Mouse (Mus musculus) intestine, postnatal 0 days (tissue): ENCODE measurements around the gene Fig4. TPM values are rescaled to one million over a fixed set of nuclear protein-coding genes. Genes with fewer than 3 reads are reported as not detected.

Experiments used
- ATAC-seq: fragments of 200-750 bp; cut with Nextera tagmentation; 2 replicates; pipeline ENCODE4 v1.8.0; 2017; ENCODE audit warnings: mild to moderate bottlenecking, moderate TSS enrichment, moderate library complexity
- H3K27ac ChIP-seq: fragments of 300-500 bp; sonication (generic); 2 replicates; pipeline ENCODE4 v1.5.1; 2014; ENCODE audit warnings: mild to moderate bottlenecking, low read depth, low read length, moderate library complexity
- H3K27me3 ChIP-seq: fragments of 300-500 bp; sonication (generic); replicated peaks from 2 replicates; pipeline ENCODE4 v1.6.1; 2014; ENCODE audit warnings: low read length, mixed read lengths; ENCODE audit not compliant: control insufficient read depth, insufficient read depth
- H3K36me3 ChIP-seq: fragments of 300-500 bp; sonication (generic); 2 replicates; pipeline ENCODE4 v1.6.1; 2014; ENCODE audit warnings: mild to moderate bottlenecking, moderate library complexity; ENCODE audit not compliant: control insufficient read depth, insufficient read depth
- H3K4me1 ChIP-seq: fragments of 300-500 bp; sonication (generic); replicated peaks from 2 replicates; pipeline ENCODE4 v1.6.1; 2014; ENCODE audit warnings: antibody characterized with exemption, low read length, mixed read lengths; ENCODE audit not compliant: control insufficient read depth, insufficient read depth
- H3K4me2 ChIP-seq: fragments of 300-500 bp; sonication (generic); replicated peaks from 2 replicates; pipeline ENCODE4 v1.6.1; 2014; ENCODE audit warnings: low read depth, mild to moderate bottlenecking, moderate library complexity
- H3K4me3 ChIP-seq: fragments of 300-500 bp; sonication (generic); 2 replicates; pipeline ENCODE4 v1.5.1; 2014; ENCODE audit warnings: low read depth, low read length
- H3K9ac ChIP-seq: fragments of 300-500 bp; sonication (generic); 2 replicates; pipeline ENCODE4 v1.6.1; 2014; ENCODE audit warnings: mild to moderate bottlenecking, low read depth, low read length
- H3K9me3 ChIP-seq: fragments of 300-500 bp; sonication (generic); 2 replicates; pipeline ENCODE4 v1.6.1; 2016; ENCODE audit warnings: mixed run types; ENCODE audit not compliant: control insufficient read depth
- CTCF ChIP-seq: sonication (generic); IDR thresholded peaks from 2 replicates; pipeline ENCODE4 v1.5.1; 2016; ENCODE audit warnings: low read depth, mild to moderate bottlenecking, control low read depth, antibody characterized with exemption, moderate library complexity
- WGBS: fragments of 180-500 bp; shearing (Covaris S2); extraction: QIAGEN DNeasy Blood & Tissue Kit; methylation state at CpG from one replicate; pipeline ENCODE4 v1.1.7; 2014; 5-methylcytosine and 5-hydroxymethylcytosine counted together
- polyA plus RNA-seq: library from polyadenylated mRNA; unstranded; fragments of >200 nt; fragmentation: Nextera tagmentation; extraction: Ambion mirVana; gene quantifications from 2 replicates; pipeline ENCODE4 v1.2.1, GENCODE M21; 2015

Fig4 gene
- polyA plus RNA-seq, 1 experiment from 2014 or later: 10.6 TPM

DNA sequence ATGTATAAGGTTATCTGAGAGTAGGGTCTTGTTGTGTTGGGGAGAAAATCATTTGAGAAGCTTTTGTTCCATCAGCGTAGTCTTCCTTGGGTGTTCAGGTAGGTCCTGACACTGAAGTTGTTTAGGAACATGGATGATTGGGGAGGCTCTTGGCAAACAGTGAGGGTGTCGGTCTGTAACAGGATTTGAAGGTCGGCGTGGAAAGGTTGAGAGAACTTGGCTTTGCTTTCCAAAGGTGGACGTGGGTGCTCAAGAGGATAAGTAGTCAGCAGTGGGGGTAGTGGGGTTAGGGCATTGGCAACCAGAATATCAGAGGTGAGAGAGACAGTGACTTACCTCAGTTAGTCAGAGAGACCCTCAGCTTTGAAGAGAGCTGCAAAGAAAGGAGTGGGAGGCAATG, 136.9 kb downstream of the Fig4 start:
- no peak overlapping the region for H3K9ac ChIP-seq
- no peaks in the 10 kb centered on the region for H3K36me3 ChIP-seq
- 84% methylated on average over 5 of the region's 5 CpGs for WGBS
- H3K27me3 ChIP-seq: no peaks in the 10 kb centered on the region
- H3K4me3 ChIP-seq: no peak overlapping the region
- H3K27ac ChIP-seq: no peak overlapping the region
- H3K9me3 ChIP-seq: no peaks in the 10 kb centered on the region
- H3K4me2 ChIP-seq: no peak overlapping the region
- no peaks in the 10 kb centered on the region for H3K4me1 ChIP-seq
- no peak for ATAC-seq
- no peak for TF ChIP-seq CTCF

DNA sequence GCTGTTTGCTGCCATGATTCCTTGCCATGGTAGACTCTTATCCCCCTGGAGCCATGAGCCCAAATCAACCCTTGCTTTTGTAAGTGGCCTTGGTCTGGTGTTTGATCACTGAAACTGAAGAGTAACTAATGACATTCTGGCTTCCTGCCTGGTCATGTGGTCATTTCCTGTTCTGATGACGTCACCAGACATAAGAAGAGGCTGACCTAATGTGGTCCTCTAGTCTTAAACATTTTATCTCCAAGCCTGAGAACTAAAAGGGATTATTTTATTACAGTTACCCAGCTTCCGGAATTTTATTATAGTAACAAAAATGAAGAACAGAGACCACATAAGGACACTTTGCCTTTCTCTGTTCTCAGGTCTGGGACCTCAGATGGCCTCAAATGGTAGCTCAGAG, 140.0 kb downstream of the Fig4 start:
- Histone ChIP-seq H3K4me3 (no peak overlapping the region), H3K27ac (no peak overlapping the region), H3K27me3 (no peaks in the 10 kb centered on the region), H3K9ac (no peak overlapping the region), H3K9me3 (no peaks in the 10 kb centered on the region), H3K36me3 (no peaks in the 10 kb centered on the region), H3K4me2 (no peak overlapping the region), H3K4me1 (no peaks in the 10 kb centered on the region)
- 69% methylated on average over 2 of the region's 2 CpGs for WGBS
- TF ChIP-seq CTCF: no peak
- no peak for ATAC-seq

DNA sequence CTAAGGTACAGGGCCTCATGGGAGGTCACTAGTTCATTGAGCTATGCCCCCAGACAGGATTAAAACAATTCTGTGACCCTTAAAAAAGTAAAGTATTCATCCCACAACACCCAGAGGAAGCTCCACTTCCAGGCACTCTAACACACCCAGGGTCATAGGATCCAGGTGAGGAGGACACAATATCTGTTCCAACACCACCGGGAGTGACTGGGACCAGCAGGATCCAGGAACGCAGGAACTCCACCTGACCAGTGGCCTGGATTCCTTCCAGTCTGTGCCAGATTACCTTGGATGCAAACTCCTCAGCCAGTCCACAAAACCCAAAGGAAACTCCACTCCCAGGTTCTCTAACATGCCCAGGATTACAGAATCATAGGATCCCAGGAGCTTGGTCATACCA, 145.8 kb downstream of the Fig4 start:
- TF ChIP-seq CTCF: no peak
- Histone ChIP-seq H3K4me1 (no peaks in the 10 kb centered on the region), H3K9me3 (no peaks in the 10 kb centered on the region), H3K36me3 (no peaks in the 10 kb centered on the region), H3K4me2 (no peak overlapping the region), H3K9ac (no peak overlapping the region), H3K27ac (no peak overlapping the region), H3K27me3 (no peaks in the 10 kb centered on the region), H3K4me3 (no peak overlapping the region)
- 92% methylated on average over 2 of the region's 2 CpGs for WGBS
- ATAC-seq: no peak

DNA sequence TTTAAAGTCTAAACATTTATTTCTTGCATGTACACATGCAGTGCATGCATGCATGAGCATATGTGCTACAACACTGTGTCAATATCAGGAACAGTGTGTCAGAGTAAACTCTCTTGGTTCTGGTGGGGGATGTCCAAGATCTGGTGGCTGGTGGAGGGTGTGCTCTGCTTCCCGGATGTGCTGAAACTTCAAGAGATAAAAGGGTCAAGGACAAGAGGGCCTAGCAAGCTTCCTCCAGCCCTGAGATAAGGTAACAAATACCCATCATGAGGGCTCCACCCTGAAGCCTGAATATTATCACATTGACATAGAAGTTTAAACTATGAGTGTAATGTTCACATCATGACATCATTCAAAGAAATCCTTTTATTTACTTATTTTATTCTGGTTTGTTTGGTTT, 146.4 kb downstream of the Fig4 start:
- no peak for TF ChIP-seq CTCF
- Histone ChIP-seq H3K27me3 (no peaks in the 10 kb centered on the region), H3K27ac (no peak overlapping the region), H3K4me1 (no peaks in the 10 kb centered on the region), H3K4me2 (no peak overlapping the region), H3K36me3 (no peaks in the 10 kb centered on the region), H3K4me3 (no peak overlapping the region), H3K9me3 (no peaks in the 10 kb centered on the region), H3K9ac (no peak overlapping the region)
- 48% methylated on average over 1 of the region's 1 CpGs for WGBS
- ATAC-seq: no peak

DNA sequence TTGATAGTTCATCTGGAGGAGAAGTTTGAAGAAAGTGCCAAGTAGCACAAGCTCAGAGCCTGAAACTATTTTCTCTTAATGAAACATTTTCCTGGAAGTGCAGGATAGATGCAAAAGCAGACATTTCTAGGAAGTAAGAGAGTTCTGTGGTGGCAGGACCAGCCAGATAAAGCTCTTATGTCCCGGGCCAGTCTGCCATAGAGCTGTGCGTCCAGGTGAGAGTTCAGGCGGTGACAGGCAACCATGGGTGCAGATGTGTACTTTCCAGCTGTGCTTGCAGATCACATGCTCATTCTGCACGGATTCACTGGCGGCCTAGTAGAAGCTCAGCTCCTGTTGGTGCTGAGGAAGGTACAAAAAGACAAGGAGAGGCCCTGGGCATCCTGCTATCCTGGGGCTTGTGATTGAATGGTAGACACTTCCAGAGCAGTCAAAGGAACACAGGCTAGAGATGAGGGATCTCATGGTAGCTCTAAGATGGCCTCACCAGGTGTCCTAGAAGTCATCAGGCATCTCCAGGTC, 149.8 kb downstream of the Fig4 start:
- no peak overlapping the region for H3K4me2 ChIP-seq
- H3K4me1 ChIP-seq: no peaks in the 10 kb centered on the region
- TF ChIP-seq CTCF: no peak
- 90% methylated on average over 5 of the region's 5 CpGs for WGBS
- no peaks in the 10 kb centered on the region for H3K9me3 ChIP-seq
- no peaks in the 10 kb centered on the region for H3K36me3 ChIP-seq
- no peak for ATAC-seq
- H3K9ac ChIP-seq: no peak overlapping the region
- no peak overlapping the region for H3K27ac ChIP-seq
- H3K4me3 ChIP-seq: no peak overlapping the region
- no peaks in the 10 kb centered on the region for H3K27me3 ChIP-seq

DNA sequence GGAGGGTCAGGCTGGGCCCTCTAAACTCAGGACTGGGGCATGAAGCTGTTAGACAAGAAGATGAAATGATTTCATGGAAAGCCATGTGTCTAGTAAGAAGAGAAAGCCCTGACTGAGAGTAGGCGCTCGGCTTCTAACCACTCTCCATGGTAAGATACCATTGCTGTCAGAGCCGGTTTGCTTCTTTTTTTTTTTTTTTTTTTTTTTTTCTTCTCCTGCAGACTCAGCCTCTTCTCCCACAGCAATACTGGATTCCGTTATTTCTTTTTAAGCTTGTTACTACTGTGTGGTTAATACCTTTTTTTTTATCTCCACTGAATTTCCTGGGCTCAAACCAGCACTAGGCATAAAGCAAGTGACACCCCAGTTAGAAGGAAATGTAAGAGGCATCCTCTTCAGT, 151.2 kb downstream of the Fig4 start:
- H3K4me3 ChIP-seq: no peak overlapping the region
- H3K36me3 ChIP-seq: no peaks in the 10 kb centered on the region
- no peak overlapping the region for H3K9ac ChIP-seq
- no peak for TF ChIP-seq CTCF
- no peaks in the 10 kb centered on the region for H3K27me3 ChIP-seq
- H3K27ac ChIP-seq: no peak overlapping the region
- no peak for ATAC-seq
- H3K4me1 ChIP-seq: no peaks in the 10 kb centered on the region
- H3K9me3 ChIP-seq: no peaks in the 10 kb centered on the region
- 84% methylated on average over 4 of the region's 4 CpGs for WGBS
- no peak overlapping the region for H3K4me2 ChIP-seq

DNA sequence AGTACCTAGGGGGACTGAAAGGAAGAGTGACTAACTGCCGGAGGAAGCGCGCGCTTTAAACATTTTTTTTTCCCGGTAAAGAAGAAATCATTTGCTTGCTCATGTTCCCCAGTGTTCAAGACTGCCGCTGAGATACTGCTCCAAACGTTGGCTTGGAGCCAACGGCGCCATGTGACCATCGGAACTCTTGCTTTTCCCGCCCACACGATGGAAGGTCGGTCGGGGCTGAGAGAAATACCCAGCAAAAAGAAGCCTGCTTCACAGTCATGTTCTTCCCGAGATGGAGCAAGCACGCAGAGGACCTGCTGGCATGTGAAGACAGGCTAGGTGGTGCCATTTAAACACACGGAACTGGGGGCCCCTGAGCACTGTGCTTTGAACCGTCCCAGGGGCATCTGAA, 151.6 kb downstream of the Fig4 start:
- Histone ChIP-seq H3K36me3 (no peaks in the 10 kb centered on the region), H3K9me3 (no peaks in the 10 kb centered on the region), H3K27ac (no peak overlapping the region), H3K4me3 (no peak overlapping the region), H3K4me2 (peak overlapping the region; percentile 13), H3K4me1 (no peaks in the 10 kb centered on the region), H3K9ac (no peak overlapping the region), H3K27me3 (no peaks in the 10 kb centered on the region)
- no peak for TF ChIP-seq CTCF
- no peak for ATAC-seq
- WGBS: 49% methylated on average over 18 of the region's 18 CpGs
